Mouse (Mus musculus) embryonic facial prominence, embryonic 11.5 days (tissue): ENCODE results near the gene Kcnk15. TPM values are rescaled to one million over a fixed set of nuclear protein-coding genes. Genes with fewer than 3 reads are reported as not detected.

ENCODE experiments used
- ATAC-seq: fragments of 200-750 bp; cut with Nextera tagmentation; replicated peaks from 2 replicates; pipeline ENCODE4 v1.8.0; 2017; ENCODE audit warnings: low read depth; ENCODE audit not compliant: insufficient number of reproducible peaks, low FRiP score, low TSS enrichment
- DNase-seq: peaks from one replicate; pipeline ENCODE4 v3.0.0-alpha.2; 2015; ENCODE audit warnings: low spot score
- H3K27ac ChIP-seq: fragments of 300-500 bp; sonication (generic); replicated peaks from 2 replicates; pipeline ENCODE4 v1.5.1; 2014; ENCODE audit warnings: mild to moderate bottlenecking, low read depth, low read length, control low read depth
- H3K27me3 ChIP-seq: fragments of 300-500 bp; sonication (generic); 2 replicates; pipeline ENCODE4 v1.6.1; 2014; ENCODE audit warnings: mild to moderate bottlenecking, low read length, moderate library complexity, mixed read lengths; ENCODE audit not compliant: control insufficient read depth, insufficient read depth
- H3K36me3 ChIP-seq: fragments of 300-500 bp; sonication (generic); replicated peaks from 2 replicates; pipeline ENCODE4 v1.6.1; 2014; ENCODE audit warnings: low read depth, mild to moderate bottlenecking, low read length, moderate library complexity, mixed read lengths; ENCODE audit not compliant: control insufficient read depth, insufficient read depth
- H3K4me1 ChIP-seq: fragments of 300-500 bp; sonication (generic); 2 replicates; pipeline ENCODE4 v1.6.1; 2014; ENCODE audit warnings: low read length, mixed read lengths; ENCODE audit not compliant: control insufficient read depth, insufficient read depth
- H3K4me2 ChIP-seq: fragments of 300-500 bp; sonication (generic); 2 replicates; pipeline ENCODE4 v1.6.1; 2014; ENCODE audit warnings: low read depth, mild to moderate bottlenecking, control low read depth, low read length, moderate library complexity
- H3K4me3 ChIP-seq: fragments of 300-500 bp; sonication (generic); 2 replicates; pipeline ENCODE4 v1.5.1; 2014; ENCODE audit warnings: low read depth, low read length, control low read depth
- H3K9ac ChIP-seq: fragments of 300-500 bp; sonication (generic); replicated peaks from 2 replicates; pipeline ENCODE4 v1.6.1; 2014; ENCODE audit warnings: mild to moderate bottlenecking, control low read depth, low read length
- H3K9me3 ChIP-seq: fragments of 300-500 bp; sonication (generic); replicated peaks from 2 replicates; pipeline ENCODE4 v1.6.1; 2016; ENCODE audit warnings: mild to moderate bottlenecking, low read length, inconsistent platforms, mixed read lengths; ENCODE audit not compliant: control insufficient read depth
- WGBS: fragments of 180-500 bp; shearing (Covaris S2); extraction: QIAGEN DNeasy Blood & Tissue Kit; methylation state at CpG from one replicate; pipeline ENCODE4 v1.1.7; 2014; 5-methylcytosine and 5-hydroxymethylcytosine counted together
- polyA plus RNA-seq: library from polyadenylated mRNA; unstranded; fragments of >200 nt; fragmentation: Nextera tagmentation; extraction: Ambion mirVana; gene quantifications from 2 replicates; pipeline ENCODE4 v1.2.1, GENCODE M21; 2014

Gene Kcnk15
- polyA plus RNA-seq, 1 experiment from 2014 or later: not detected

- H3K27ac ChIP-seq: no peak overlapping the region
- H3K4me2 ChIP-seq: no peak overlapping the region
- no peaks in the 10 kb centered on the region for H3K9me3 ChIP-seq
- no peaks in the 10 kb centered on the region for H3K36me3 ChIP-seq
- no peak for ATAC-seq
- DNase-seq: no peak
- H3K4me3 ChIP-seq: no peak overlapping the region
- no peaks in the 10 kb centered on the region for H3K27me3 ChIP-seq
- H3K4me1 ChIP-seq: no peaks in the 10 kb centered on the region
- no peak overlapping the region for H3K9ac ChIP-seq
- WGBS: 79% methylated on average over 14 of the region's 14 CpGs
These were observed 23.5 kb downstream of the Kcnk15 start for GRCm38 (mm10) chr2:163876830-163877498.

- no peaks in the 10 kb centered on the region for H3K27me3 ChIP-seq
- no peak for DNase-seq
- H3K36me3 ChIP-seq: no peaks in the 10 kb centered on the region
- no peak for ATAC-seq
- WGBS: 88% methylated on average over 6 of the region's 6 CpGs
- H3K4me2 ChIP-seq: no peak overlapping the region
- no peak overlapping the region for H3K27ac ChIP-seq
- H3K4me1 ChIP-seq: no peaks in the 10 kb centered on the region
- H3K9me3 ChIP-seq: no peaks in the 10 kb centered on the region
- H3K4me3 ChIP-seq: no peak overlapping the region
- H3K9ac ChIP-seq: no peak overlapping the region
These were observed 27.4 kb downstream of the Kcnk15 start for GRCm38 (mm10) chr2:163880891-163881290.

GRCm38 (mm10) chr2:163882859-163883652, 29.6 kb downstream of the Kcnk15 start:
- no peak overlapping the region for H3K4me3 ChIP-seq
- ATAC-seq (no peak), DNase-seq (no peak)
- no peak overlapping the region for H3K4me2 ChIP-seq
- no peaks in the 10 kb centered on the region for H3K36me3 ChIP-seq
- 70% methylated on average over 17 of the region's 17 CpGs for WGBS
- H3K27me3 ChIP-seq: no peaks in the 10 kb centered on the region
- no peaks in the 10 kb centered on the region for H3K9me3 ChIP-seq
- H3K27ac ChIP-seq: no peak overlapping the region
- H3K9ac ChIP-seq: no peak overlapping the region
- no peaks in the 10 kb centered on the region for H3K4me1 ChIP-seq

- no peak overlapping the region for H3K27ac ChIP-seq
- H3K9me3 ChIP-seq: no peaks in the 10 kb centered on the region
- H3K36me3 ChIP-seq: no peaks in the 10 kb centered on the region
- no peak overlapping the region for H3K9ac ChIP-seq
- H3K4me3 ChIP-seq: no peak overlapping the region
- no peaks in the 10 kb centered on the region for H3K4me1 ChIP-seq
- 39% methylated on average over 6 of the region's 6 CpGs for WGBS
- peak; percentile 61 for DNase-seq
- no peaks in the 10 kb centered on the region for H3K27me3 ChIP-seq
- ATAC-seq: no peak
- no peak overlapping the region for H3K4me2 ChIP-seq
These were observed 36.0 kb downstream of the Kcnk15 start for GRCm38 (mm10) chr2:163889411-163889810.

GRCm38 (mm10) chr2:163890586-163890985, 37.1 kb downstream of the Kcnk15 start:
- Histone ChIP-seq H3K27me3 (no peaks in the 10 kb centered on the region), H3K9ac (no peak overlapping the region), H3K36me3 (no peaks in the 10 kb centered on the region), H3K4me2 (no peak overlapping the region), H3K4me1 (no peaks in the 10 kb centered on the region), H3K9me3 (no peaks in the 10 kb centered on the region), H3K27ac (no peak overlapping the region), H3K4me3 (no peak overlapping the region)
- WGBS: 68% methylated on average over 11 of the region's 11 CpGs
- ATAC-seq (no peak), DNase-seq (no peak)

GRCm38 (mm10) chr2:163891271-163891670, 37.8 kb downstream of the Kcnk15 start:
- H3K27me3 ChIP-seq: no peaks in the 10 kb centered on the region
- 94% methylated on average over 11 of the region's 11 CpGs for WGBS

GRCm38 (mm10) chr2:163893446-163894370, 40.3 kb downstream of the Kcnk15 start:
- DNase-seq (no peak), ATAC-seq (no peak)
- H3K27me3 ChIP-seq: no peaks in the 10 kb centered on the region
- H3K9ac ChIP-seq: no peak overlapping the region
- H3K27ac ChIP-seq: no peak overlapping the region
- H3K4me2 ChIP-seq: no peak overlapping the region
- no peaks in the 10 kb centered on the region for H3K9me3 ChIP-seq
- no peaks in the 10 kb centered on the region for H3K4me1 ChIP-seq
- no peak overlapping the region for H3K4me3 ChIP-seq
- 66% methylated on average over 7 of the region's 7 CpGs for WGBS
- H3K36me3 ChIP-seq: no peaks in the 10 kb centered on the region

More at GRCm38 (mm10) chr2:163891271-163891670, 37.8 kb downstream of the Kcnk15 start:
- Histone ChIP-seq H3K27ac (no peak overlapping the region), H3K4me3 (no peak overlapping the region), H3K9ac (no peak overlapping the region), H3K9me3 (no peaks in the 10 kb centered on the region), H3K4me2 (no peak overlapping the region), H3K36me3 (no peaks in the 10 kb centered on the region), H3K4me1 (no peaks in the 10 kb centered on the region)
- no peak for ATAC-seq
- no peak for DNase-seq
